Mouse (Mus musculus) spleen, adult 2 months (tissue): Measurements from ENCODE around the gene Hoxd9. TPM values are rescaled to one million over a fixed set of nuclear protein-coding genes. Genes with fewer than 3 reads are reported as not detected.

ENCODE experiments used
- DNase-seq, 2 experiments: peaks; one replicate each; pipeline versions ENCODE4 v3.0.0 to v3.0.0-alpha.2; 2012 to 2021; ENCODE audit warnings: low spot score in 2 of 2, low read depth in 1 of 2
- H3K27ac ChIP-seq: fragments of 200-500 bp; 2 replicates; pipeline ENCODE4 v1.5.1; 2012; ENCODE audit warnings: low read length, inconsistent platforms; ENCODE audit not compliant: insufficient read depth
- H3K27me3 ChIP-seq: fragments of 200-500 bp; 2 replicates; pipeline ENCODE4 v1.6.1; 2012; ENCODE audit warnings: mild to moderate bottlenecking, moderate library complexity, low read length, inconsistent platforms; ENCODE audit not compliant: control insufficient read depth, insufficient read depth
- H3K36me3 ChIP-seq: fragments of 200-500 bp; 2 replicates; pipeline ENCODE4 v1.6.1; 2012; ENCODE audit warnings: mild to moderate bottlenecking, low read length, inconsistent platforms; ENCODE audit not compliant: control insufficient read depth, insufficient read depth
- H3K4me1 ChIP-seq: fragments of 200-500 bp; 2 replicates; pipeline ENCODE4 v1.6.1; 2011; ENCODE audit warnings: inconsistent platforms; ENCODE audit not compliant: control insufficient read depth, insufficient read depth, insufficient read length
- H3K4me3 ChIP-seq: fragments of 200-500 bp; 2 replicates; pipeline ENCODE4 v1.5.1; 2011; ENCODE audit warnings: mild to moderate bottlenecking, inconsistent platforms; ENCODE audit not compliant: insufficient read depth, insufficient read length; ENCODE audit errors: extremely low read depth
- CTCF ChIP-seq: fragments of 200-500 bp; IDR thresholded peaks from 2 replicates; pipeline ENCODE4 v1.5.1; 2011; ENCODE audit warnings: mild to moderate bottlenecking, inconsistent platforms; ENCODE audit not compliant: insufficient read depth, insufficient read length, insufficient replicate concordance; ENCODE audit errors: extremely low read depth
- POLR2A ChIP-seq: fragments of 200-500 bp; IDR thresholded peaks from 2 replicates; pipeline ENCODE4 v1.6.1; 2011; ENCODE audit warnings: low read depth, low read length, inconsistent platforms
- WGBS: fragments of 180-500 bp; shearing (Covaris S2); methylation state at CpG from one replicate; pipeline ENCODE4 v1.1.7; 2018; 5-methylcytosine and 5-hydroxymethylcytosine counted together
- polyA plus RNA-seq: library from polyadenylated mRNA; depleted of rRNA; stranded (reverse); fragments of >200 nt; gene quantifications from 2 replicates; pipeline ENCODE4 v1.2.3, GENCODE M21; 2012

Gene Hoxd9
- polyA plus RNA-seq, 1 experiment = 0.06 TPM

GRCm38 (mm10) chr2:74710929-74711543 is 13.5 kb downstream of the Hoxd9 start:
- TF ChIP-seq POLR2A (no peak), CTCF (no peak)
- Histone ChIP-seq H3K27me3 (peaks cover 20% of the 10 kb centered on the region), H3K36me3 (no peaks in the 10 kb centered on the region), H3K4me3 (no peak overlapping the region), H3K27ac (no peak overlapping the region), H3K4me1 (peaks cover 4% of the 10 kb centered on the region; the same call in 1 of the 2 replicates)
- 7% methylated on average over 16 of the region's 16 CpGs for WGBS
- no peak for DNase-seq

- no peak for DNase-seq
- no peak within 1 kb of the TSS for H3K27ac ChIP-seq
- H3K36me3 ChIP-seq = no peaks in the 10 kb centered on the region
- peaks cover 4% of the 10 kb centered on the region; the same call in 1 of the 2 replicates for H3K4me1 ChIP-seq
- WGBS = 4% methylated on average over 65 of the region's 65 CpGs
- no peak for TF ChIP-seq POLR2A
- TF ChIP-seq CTCF = no peak
- peaks cover 20% of the 10 kb centered on the region for H3K27me3 ChIP-seq
- H3K4me3 ChIP-seq = peak within 1 kb of the TSS; percentile 35; the same call in 1 of the 2 replicates
These were observed 14.4 kb downstream of the Hoxd9 start, which contains the start of the genes Hoxd3 and Hoxd4 for GRCm38 (mm10) chr2:74711721-74712621. Gene Hoxd3, plus strand, starts transcription at chr2:74711927. Gene Hoxd4, plus strand, starts transcription at chr2:74711929.

- TF ChIP-seq CTCF (no peak), POLR2A (no peak)
- Histone ChIP-seq H3K36me3 (no peaks in the 10 kb centered on the region), H3K4me1 (peaks cover 4% of the 10 kb centered on the region; the same call in 1 of the 2 replicates), H3K27me3 (peaks cover 20% of the 10 kb centered on the region), H3K4me3 (no peak overlapping the region), H3K27ac (no peak overlapping the region)
- WGBS = 26% methylated on average over 19 of the region's 19 CpGs
- DNase-seq = no peak
These were observed 16.0 kb downstream of the Hoxd9 start for GRCm38 (mm10) chr2:74713239-74714150.

- no peak for DNase-seq
- Histone ChIP-seq H3K4me3 (no peak overlapping the region), H3K27me3 (peaks cover 20% of the 10 kb centered on the region), H3K27ac (no peak overlapping the region), H3K36me3 (no peaks in the 10 kb centered on the region), H3K4me1 (peaks cover 4% of the 10 kb centered on the region; the same call in 1 of the 2 replicates)
- WGBS = 14% methylated on average over 18 of the region's 18 CpGs
- TF ChIP-seq POLR2A (no peak), CTCF (no peak)
These were observed 16.7 kb downstream of the Hoxd9 start for GRCm38 (mm10) chr2:74714156-74714789.

- Histone ChIP-seq H3K27ac (no peak overlapping the region), H3K4me1 (peaks cover 4% of the 10 kb centered on the region; the same call in 1 of the 2 replicates), H3K27me3 (peaks cover 20% of the 10 kb centered on the region), H3K4me3 (no peak overlapping the region), H3K36me3 (no peaks in the 10 kb centered on the region)
- no peak for DNase-seq
- 6% methylated on average over 14 of the region's 14 CpGs for WGBS
- no peak for TF ChIP-seq POLR2A
- TF ChIP-seq CTCF = no peak
These were observed 17.4 kb downstream of the Hoxd9 start for GRCm38 (mm10) chr2:74714881-74715280.
